Mouse (Mus musculus): Measurements from ENCODE around the gene Fto.

Gene Fto

DNA sequence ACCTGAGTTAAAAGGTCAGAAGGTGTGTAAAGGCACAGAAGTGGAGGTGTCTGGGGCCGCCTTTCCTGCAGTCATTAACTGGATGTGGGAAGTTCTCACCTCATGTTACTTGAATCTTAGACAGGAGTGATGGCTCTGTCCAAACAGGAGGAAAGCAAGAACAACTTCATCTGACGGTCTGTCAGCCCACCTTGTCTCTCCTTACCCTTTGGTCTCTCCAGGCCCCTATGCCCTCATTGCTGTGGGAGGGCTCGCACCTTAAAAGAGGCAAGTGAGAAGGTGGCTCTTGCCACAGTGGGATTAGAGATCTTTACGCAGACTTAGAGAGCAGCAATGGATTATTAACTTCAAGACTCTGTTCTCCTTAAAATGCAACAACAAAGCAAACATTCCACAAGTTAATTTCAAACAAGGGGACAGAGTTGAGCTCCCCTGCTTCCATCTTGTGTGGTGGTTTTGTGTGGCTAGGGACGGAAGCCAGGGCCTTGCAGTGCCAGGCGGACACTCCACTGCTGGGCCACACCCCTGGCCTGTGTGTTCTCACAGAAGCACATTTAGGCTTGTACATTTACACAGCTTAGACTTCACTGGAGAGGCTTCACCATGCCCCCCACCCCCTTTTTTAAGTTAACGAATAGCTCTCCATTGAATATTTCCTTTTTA lies 135.5 kb downstream of the Fto start:
- DNase-seq (ENCODE audit: low spot score in 2 of 2) = no peak

DNA sequence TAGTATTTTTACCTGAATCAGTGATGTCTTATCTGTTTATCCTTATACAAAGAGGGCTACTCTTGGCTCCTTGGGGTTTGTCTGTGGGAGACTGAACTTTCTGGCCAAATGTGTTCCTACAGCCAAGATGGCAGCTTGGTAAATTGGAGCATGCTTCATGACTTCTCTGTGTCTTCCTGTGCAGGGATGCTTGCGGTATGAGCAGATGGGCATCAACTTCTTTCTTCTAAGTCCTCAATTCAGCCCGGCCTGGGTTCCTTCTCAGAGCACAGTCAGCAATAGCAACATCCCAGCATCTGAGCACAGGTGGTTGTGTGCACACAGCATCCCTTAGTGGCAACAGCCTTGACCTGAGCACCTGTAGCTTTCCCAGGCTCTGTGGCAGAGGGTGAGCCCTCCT lies 141.6 kb downstream of the Fto start:
- DNase-seq (ENCODE audit: low spot score in 2 of 2) = no peak

DNA sequence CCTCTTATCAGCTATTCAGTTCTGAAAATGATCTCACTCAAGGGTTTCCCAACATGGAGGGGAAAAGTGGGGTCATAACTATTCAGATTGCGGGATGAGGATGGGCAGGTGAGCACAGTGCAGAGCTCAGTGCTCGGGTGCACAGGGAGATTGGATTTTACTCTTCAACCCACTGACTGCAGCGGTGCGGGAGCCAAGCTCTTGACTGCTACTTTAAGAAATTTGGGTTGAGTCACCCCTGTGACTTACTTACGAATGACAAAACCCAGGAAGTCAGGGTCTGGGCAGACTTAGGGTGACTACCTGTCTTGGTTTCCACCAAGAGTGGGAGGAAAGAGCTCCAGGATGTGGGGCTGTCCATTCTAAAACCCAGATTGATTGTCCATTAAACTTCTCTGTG lies 142.3 kb downstream of the Fto start:
- DNase-seq (ENCODE audit: low spot score in 2 of 2) = no peak

DNA sequence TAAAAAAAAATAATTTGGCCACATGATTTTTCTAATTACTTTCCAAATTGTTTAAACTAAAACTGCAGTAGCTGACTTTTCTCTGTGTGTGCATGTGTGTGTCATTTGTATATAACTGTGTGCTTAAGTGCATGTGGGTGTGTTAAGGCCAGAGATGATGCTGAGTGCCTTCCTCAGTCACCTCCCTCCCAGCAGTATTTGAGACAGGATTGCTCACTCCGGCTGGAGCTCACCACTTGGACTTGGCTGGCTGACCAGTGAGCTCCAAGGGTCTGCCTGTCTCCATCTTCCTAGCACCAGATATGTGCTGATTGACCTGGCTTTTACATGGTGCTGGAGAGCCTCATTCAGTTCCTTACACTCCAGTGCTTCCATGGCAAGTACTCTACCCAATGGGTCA lies 144.7 kb downstream of the Fto start:
- no peak for DNase-seq (ENCODE audit: low spot score in 2 of 2)

DNA sequence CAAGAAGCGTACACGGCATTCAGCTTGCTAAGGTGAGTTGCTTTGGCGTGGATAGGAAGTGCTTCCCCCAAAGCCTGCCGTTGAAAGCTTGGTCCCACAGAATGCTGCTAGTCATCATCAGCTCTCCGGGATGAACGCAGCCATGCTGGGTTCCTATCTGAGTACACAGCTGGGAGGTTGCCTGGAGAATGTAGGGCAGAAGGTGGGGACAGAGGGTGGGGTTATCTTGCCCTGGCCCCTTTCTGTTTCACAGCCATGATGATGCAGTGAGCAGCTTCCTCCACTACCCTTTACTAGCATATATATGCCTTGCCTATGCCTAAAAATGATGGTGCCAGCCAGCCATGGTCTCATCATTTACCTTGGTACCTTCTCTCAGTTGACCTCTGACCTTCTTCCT lies 147.6 kb downstream of the Fto start:
- no peak for DNase-seq (ENCODE audit: low spot score in 2 of 2)

DNA sequence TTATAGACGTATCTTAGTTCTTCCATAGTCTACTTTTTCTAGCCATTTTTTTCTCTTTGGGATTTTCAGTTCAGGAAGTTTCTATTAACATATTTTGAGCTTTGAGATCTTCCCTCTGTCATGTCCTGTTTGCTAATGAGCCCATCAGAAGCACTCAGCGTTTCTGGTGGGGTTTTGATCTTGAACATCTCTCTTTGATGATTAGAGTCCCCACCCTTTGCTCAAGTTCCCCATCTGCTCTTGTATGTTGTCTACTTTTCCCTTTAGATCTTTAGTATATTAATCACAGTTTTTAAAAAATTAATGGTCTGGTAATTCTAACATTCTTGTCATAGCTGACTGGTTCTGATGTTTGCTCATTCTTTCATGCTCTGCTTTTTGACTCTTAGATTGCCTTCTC lies 150.4 kb downstream of the Fto start:
- DNase-seq (ENCODE audit: low spot score in 2 of 2) = no peak

DNA sequence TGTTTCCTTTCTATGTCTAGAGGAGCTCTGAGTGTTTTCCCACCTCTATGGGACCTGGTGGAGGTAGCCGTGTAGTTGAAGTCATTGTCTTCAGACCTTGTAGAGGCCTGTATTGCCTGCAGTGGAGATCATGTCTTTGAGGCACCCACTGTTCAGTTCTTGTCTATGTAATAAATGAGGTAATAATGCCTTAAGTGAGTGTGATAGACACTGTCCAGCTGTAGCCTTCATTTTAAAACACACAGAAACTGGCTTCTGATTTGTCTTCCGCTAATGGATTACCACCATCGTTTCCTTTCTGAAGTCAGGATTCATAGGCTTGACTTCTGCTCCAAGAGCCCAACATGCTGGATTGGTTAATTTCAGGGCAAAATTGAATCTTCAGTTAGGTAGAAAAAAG lies 154.1 kb downstream of the Fto start:
- no peak for DNase-seq (ENCODE audit: low spot score in 2 of 2)

DNA sequence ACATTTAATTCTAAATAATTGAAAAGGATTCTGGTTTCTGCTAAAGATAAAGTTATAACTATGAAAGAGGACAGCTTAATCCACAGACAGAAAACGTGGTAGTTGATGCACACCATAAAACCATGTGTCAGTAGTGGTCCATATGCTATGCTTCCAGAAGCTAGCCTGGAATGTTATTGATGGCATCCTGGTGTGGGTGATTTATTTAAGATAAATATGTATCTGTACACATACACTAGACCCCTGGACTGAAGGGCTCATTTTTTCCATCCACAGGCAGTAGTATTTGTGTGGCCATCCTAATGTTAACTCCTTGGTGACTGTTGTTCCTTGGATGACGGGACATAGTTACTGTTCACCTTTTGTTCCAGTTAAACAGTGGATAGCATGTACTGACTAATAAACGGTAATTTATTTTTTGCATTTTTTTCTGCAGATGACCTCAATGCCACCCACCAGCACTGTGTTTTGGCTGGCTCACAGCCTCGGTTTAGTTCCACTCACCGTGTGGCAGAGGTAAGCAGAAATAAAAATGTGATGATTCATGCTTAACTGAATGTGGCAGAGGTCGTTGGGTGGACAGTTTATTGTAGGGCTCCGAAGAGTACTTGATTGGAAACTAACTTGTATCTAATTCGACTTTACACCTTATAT lies 154.7 kb downstream of the Fto start:
- no peak for DNase-seq (ENCODE audit: low spot score in 2 of 2)

DNA sequence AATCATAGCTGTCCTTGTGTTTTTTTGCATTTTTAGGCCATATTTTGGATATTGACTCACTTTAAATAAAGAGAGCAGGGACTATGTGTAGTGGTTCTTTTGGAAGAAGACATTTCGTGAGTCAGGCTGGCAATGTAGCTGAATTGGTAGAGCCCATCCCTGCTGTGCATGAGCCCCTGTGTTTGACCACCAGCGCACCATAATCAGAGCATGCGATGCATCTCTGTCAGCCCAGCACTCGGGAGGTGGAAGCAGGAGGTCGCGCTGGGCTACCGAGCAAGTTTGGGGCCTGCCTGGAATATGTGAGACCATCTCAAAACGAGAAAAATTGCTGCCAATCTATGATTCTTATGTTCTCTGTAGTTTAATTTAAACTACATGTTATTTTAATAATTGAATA lies 156.1 kb downstream of the Fto start:
- no peak for DNase-seq (ENCODE audit: low spot score in 2 of 2)

DNA sequence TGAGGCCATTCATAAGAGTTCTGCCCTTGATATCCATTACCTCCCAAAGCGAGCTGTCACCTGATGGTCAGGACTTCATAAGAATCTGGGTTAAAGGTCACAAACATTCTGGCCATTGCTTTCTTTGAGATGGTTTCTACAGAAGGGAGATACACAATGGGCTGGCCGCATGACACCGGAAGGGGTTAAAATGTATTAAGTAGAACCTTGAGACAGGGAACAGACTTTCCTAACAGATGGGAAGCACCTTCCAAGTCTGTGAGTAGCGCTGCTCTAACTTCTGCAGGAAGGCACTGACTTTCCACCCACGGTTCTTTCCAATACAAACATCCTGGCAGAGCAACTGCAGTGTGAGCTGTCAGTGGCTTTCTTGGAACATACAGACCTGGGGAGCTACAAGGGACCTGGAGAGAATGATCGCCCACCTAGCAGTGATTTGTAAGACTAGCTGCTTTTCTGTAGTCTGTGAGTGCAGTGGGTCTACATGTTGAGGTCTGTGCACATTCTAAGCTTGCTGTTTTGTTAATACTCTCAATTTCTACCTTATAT lies 161.5 kb downstream of the Fto start:
- DNase-seq (ENCODE audit: low spot score in 2 of 2) = no peak

DNA sequence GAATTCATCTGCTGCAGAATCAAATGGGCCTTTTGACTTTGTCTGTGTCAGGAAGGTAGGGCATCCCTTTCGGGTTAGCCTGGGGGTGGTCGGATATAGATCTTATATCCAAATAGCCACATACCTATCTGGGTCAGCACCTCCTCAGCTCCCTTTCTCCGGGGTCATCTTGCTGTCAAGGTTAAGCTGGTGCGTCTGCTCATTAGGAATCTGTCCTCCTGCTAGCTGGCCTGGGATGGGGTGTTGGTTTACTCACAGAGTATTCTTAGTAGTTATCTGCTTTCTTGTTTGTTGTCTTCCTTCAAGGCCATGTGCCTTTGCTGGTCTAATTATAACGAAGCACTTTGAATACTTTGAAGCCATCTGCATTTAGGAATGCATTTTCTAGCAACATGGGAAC lies 163.7 kb downstream of the Fto start:
- DNase-seq (ENCODE audit: low spot score in 2 of 2) = no peak

DNA sequence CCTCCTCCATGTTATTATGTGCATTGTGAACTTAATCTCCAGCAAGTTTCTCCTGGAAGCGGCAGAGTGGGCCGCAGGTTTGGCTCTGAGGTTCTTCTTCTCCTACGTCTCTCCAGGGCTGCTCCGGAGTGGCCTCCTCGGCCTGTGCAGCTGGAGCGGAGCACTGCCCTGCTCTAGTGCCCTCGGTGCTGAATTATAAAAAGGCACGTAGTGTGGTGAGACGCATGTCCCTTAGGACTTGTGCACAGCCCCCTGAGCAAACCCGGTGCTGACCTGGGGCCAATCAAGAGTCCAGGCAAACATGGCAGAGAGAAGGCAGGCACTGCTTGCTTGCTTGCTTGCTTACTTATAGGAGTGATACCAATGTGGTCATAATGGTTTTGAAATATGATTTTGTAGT lies 164.1 kb downstream of the Fto start:
- DNase-seq (ENCODE audit: low spot score in 2 of 2) = no peak

DNA sequence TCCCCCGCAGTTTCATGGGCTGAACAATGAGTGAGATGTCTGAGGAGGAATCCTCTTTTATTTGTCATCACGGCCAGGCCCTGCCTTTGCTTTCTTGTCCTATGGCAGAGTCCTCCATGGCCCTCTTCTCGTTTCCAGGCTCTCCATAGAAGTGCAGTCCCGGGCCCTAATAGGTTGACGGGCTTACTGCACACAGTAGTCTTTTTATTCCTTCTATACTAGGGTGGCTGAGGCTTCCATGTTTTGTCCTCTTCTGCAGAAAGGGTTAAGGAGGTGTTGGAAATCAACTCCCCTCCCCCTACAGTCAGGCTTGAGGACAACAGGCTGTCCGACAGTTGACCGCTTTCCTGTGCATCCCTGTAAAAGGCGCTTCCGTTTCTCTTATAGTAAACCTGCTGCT lies 169.2 kb downstream of the Fto start:
- no peak for DNase-seq (ENCODE audit: low spot score in 2 of 2)

DNA sequence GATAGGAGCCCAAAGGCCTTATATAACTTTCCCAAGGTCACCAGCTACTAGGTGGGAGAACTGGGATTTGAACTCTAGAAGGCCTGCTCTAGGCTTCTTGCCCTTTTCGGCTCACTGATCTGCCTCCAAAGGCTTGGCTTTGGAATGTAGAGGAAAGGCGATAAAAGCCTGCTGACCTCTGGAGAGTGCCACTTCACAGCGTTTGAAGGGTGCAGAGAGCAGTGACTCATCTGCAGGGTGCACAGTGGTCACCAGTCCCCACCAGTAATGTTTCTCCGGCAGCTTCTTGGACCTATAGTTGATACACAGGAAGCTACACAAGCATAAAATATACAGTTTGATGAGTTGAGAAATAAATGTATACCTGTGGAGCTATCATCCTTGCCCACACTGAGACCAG lies 173.1 kb downstream of the Fto start:
- no peak for DNase-seq (ENCODE audit: low spot score in 2 of 2)

DNA sequence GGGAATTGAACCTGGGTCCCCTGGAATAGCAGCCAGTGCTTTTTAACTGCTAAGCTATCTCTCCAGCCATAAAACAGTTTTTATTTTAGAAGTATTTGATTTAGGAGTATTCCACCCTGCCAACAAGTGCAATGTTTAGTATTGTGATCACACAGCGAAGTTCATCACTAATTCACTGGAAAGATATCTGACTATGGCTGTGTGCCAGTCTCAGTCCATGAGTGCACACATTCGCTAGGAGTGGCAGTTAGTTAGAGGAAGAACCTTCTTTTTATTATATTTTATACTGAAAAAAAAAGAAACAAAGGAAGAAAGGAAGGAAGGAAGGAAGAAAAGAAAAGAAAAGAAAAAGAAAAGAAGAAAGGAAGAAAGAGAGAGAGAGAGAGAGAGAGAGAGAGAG lies 174.1 kb downstream of the Fto start:
- DNase-seq (ENCODE audit: low spot score in 2 of 2) = no peak

DNA sequence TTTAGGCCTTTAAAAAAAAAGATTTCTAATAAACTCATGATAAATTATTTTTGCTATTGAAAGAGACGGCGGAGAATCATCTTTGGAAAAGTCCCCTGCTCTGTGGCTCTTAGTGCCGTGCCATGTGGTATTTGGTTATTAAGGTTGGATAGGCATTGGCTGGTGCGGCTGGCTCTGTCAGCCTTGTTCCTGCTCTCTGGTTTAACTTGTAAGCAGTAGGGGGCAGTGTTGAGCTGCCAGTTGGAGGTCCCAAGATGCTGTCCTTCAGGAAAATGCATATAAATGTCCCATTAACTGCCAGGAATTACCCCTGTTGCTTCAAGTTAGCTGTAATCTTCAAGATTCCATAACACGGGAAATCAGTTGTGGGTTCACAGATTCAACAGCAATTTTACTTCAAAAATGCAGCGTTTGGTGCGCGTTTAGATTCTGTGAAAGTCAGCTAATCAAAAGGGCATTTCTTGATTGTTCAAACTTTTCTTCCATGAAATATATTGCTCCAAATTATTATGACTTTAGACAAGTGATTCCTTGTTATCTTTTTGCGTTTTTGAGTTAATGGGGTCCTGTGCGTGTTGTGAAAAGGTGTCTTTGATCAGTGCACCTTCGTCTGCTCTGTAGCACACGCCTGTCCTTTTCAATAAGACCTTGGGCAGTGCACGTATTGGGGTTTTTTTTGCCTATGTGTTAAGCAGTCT lies 174.9 kb downstream of the Fto start:
- DNase-seq (ENCODE audit: low spot score in 2 of 2) = peak; percentile 60 to 72

DNA sequence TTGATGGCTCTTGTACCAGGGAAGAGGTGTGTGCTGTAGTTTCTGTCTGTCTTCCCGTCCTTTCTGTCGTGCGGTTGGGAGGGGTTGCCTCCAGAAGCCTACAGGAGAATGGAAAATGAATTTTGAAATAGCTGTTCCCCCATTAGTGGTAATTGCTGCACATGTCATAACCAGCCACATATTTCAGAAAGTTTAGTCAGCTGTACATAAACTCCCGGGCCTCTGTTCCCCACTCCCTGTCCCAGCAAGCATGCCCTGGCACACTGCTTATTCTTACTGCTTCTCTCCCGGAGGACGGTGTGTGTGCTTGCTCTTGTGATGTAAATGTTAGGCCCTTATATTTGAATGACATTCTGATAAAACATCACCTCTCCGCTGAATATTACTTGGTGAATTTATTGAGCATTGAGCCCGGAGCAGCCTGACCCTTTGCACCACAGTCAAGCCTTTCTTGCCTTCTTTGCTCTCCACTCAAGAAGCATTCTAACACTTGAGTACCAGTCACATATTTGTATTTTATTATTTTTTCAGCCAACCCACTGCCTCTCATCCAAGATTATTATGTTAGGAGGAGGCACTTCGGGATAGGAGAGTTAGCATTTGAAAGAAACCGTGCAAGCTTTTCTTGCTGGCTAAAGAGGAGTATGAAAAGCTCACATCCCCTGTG lies 175.6 kb downstream of the Fto start:
- no peak for DNase-seq (ENCODE audit: low spot score in 2 of 2)

DNA sequence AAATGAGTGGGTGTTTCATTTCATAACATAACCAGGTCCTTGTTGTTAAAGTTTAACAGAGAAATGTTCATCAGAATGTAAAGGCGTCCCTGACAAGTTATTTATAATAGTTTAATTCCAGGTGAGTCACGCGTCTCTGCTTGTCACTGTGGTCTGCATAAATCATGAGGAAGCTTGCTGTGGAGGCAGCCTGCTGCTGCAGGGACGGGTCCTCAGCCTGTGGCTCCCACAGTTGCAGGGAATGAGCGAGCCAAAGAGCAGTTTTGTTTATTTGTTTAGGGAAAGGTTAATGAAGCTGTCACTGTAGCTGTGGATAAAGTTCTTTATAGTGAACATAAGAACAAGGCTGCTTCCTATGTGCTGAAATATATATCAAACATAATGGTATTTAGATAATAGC lies 176.7 kb downstream of the Fto start:
- DNase-seq (ENCODE audit: low spot score in 2 of 2) = no peak

DNA sequence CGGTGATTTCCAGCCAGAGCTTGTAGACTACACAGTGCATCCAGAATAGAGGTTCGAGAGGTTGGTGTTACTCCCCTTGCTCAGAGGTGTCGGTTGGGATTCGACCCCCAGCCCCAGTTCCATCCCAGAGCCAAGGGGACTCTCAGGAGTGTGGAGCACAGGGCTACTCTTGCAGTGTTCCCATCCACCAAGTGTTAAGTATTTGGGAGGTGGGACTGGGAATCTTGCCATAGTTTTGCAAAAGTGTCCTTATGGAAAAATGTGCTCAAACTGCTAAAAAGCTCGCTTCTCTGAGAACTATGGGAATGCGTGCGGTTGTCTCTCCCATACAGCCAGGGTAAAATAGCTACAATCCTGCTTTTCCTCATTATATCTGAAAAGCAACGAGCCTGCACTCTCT lies 180.0 kb downstream of the Fto start:
- no peak for DNase-seq (ENCODE audit: low spot score in 2 of 2)

DNA sequence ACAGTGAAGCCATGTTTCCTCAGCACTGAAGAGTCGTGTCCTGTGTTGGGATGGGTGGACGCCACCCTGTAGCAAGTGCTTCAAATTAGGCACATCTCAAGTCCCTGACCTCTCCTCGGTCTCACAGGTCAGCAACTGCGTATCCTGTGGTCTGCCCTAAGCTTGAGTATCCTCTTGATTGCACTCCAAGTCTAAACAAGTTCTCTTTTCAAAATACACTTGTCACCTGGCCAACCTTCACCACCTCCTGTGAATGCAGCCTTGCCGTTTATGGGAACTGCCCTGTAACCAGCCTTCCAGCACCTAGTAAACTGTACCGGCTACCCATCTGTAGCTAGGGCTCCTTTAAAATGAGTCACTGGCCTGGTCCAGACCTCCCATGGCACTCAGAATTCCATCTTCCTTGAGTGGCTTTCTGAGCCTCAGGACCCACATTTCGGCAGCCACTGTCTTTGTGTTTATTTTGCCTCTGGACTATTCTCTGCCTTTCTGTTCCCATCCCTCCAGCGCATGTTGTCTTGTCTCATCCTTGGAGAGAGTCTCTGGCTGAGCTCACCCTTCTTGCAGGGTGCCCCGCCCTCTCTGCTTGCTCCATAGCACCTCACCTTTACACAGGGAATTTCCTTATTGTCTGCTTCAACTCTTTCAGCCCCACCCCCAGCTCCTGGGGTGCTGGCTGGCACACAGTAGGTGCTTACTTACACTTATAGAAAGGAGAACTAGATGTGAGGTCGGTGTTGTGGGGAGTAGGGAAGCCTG lies 181.4 kb downstream of the Fto start:
- DNase-seq (ENCODE audit: low spot score in 2 of 2) = peak in 1 of 2 experiments; percentile 13

DNA sequence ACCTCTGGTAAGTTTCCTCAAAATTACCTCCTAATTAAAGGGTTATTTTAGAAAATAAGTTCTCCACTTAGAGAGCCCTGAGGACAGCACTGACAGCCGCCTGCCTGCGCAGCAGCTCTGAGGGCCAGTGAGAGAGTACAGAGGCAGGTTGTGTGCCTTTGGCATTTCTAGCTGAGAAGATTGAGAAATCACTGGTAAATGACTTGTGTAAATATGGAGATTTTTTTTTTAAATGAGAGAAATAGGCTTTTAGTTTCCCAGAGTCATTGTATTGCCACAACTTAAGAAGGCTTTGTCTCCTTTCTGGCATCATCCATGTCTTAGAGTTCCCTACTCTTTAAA lies 181.9 kb downstream of the Fto start:
- DNase-seq (ENCODE audit: low spot score in 2 of 2) = no peak

DNA sequence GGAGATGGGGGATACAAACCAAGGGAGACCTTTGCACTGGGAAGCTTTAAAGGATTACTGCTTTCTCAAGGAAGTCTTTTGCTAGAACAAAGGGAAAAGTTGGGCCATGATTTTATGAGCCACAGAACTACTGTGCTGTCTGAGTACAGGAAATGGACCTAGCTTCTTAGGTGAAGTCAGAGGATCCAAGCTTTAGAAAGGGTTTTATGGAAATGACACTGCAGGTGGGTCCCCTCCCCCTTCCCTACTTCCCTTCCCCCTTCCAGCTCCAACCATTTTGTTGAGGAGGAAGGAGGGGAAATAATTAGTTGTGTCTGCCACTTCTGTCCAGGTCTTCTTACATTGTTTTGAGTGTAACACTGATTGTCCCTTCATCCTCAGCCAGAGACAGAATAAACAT lies 182.7 kb downstream of the Fto start:
- DNase-seq (ENCODE audit: low spot score in 2 of 2) = no peak
